Mouse (Mus musculus) left cerebral cortex, adult 18-20 months (tissue): ENCODE measurements at regions not wholly inside any gene's neighbourhood (a gene's known extent, or its start where the extent isn't known, plus 50 kb on each side); places are given as distances from the start of the nearest gene placed in this dataset.
A peak's percentile ranks its signal among the peaks of the same experiment; 100 is the strongest.

ENCODE experiments used
- DNase-seq, 2 experiments: peaks; one replicate each; pipeline ENCODE4 v3.0.0; 2021 to 2022; ENCODE audit warnings: low spot score in 2 of 2, mixed read lengths in 1 of 2

- no peak for DNase-seq
Observed at GRCm38 (mm10) chr8:7026247-7026844, 1634.7 kb downstream of the Efnb2 start.

GRCm38 (mm10) chr8:7024336-7024735, 1636.7 kb downstream of the Efnb2 start:
- DNase-seq = no peak

GRCm38 (mm10) chr8:7011881-7012280, 1649.2 kb downstream of the Efnb2 start:
- peak; percentile 45 to 58 for DNase-seq

- no peak for DNase-seq
Observed at GRCm38 (mm10) chr8:6991516-6991915, 1669.5 kb downstream of the Efnb2 start.

GRCm38 (mm10) chr8:6989359-6990095, 1671.5 kb downstream of the Efnb2 start:
- DNase-seq = no peak

GRCm38 (mm10) chr8:6973961-6974360, 1687.1 kb downstream of the Efnb2 start:
- DNase-seq = no peak

GRCm38 (mm10) chr8:6963006-6963799, 1697.8 kb downstream of the Efnb2 start:
- no peak for DNase-seq

- DNase-seq = no peak
Observed at GRCm38 (mm10) chr8:6958086-6958485, 1703.0 kb downstream of the Efnb2 start.

- DNase-seq = no peak
Observed at GRCm38 (mm10) chr8:6954251-6954650, 1706.8 kb downstream of the Efnb2 start.

GRCm38 (mm10) chr8:6922467-6922866, 1738.6 kb downstream of the Efnb2 start:
- DNase-seq = no peak

GRCm38 (mm10) chr8:6907682-6908081, 1753.4 kb downstream of the Efnb2 start:
- no peak for DNase-seq

GRCm38 (mm10) chr8:6891456-6891855, 1769.6 kb downstream of the Efnb2 start:
- no peak for DNase-seq

GRCm38 (mm10) chr8:6886779-6887402, 1774.2 kb downstream of the Efnb2 start:
- no peak for DNase-seq

GRCm38 (mm10) chr8:6884828-6885227, 1776.2 kb downstream of the Efnb2 start:
- no peak for DNase-seq

GRCm38 (mm10) chr8:6882626-6883025, 1777.5 kb upstream of the Slc10a2 start:
- no peak for DNase-seq
